Mouse (Mus musculus) bone marrow macrophage, adult 2 months (primary cell): Measurements from ENCODE around the gene Cstb.

Experiments
- CTCF ChIP-seq: IDR thresholded peaks from 2 replicates; pipeline ENCODE4 v1.5.1; 2012; ENCODE audit warnings: low read depth, mild to moderate bottlenecking, low read length, moderate library complexity
- POLR2A ChIP-seq: IDR thresholded peaks from 2 replicates; pipeline ENCODE4 v1.6.1; 2012; ENCODE audit warnings: mild to moderate bottlenecking, low read depth, low read length, borderline replicate concordance

DNA sequence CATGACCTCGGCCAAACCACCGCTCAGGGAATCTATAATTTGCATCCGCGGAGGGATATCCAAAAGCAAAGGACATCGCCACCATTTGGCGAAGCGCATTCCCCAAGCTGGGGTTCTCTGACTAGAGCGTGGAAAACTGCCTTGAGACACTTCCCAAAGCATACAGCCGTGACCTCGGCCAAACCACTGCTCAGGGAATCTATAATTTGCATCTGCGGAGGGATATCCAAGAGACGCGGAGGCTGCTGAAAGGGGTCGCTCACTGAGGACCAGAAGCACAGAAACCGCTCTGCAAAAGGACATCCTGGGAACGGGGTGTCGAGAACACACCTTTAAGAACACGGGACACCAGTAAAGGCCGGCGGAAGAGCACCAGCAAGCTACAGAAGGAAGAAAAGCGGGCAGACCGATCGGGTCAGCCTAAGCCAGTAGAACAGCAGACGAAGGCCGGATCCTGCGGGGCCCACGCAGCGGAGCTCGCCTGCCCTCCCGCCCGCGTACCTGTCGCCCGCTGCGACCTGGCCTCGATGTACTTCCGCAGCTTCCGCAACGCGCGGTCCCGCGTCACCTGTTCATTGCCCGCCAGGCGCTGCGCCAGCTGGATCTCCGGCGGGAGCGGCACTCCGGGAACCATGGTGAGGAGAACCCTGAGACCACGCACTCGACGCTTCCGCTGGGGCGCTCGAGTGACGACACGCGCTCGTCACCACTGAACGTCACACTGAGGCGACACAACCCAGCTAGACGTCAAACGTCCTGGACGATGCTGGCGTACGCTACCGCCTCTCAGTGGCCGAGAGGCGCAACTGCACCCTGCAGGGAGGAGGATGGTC is 12.9 kb upstream of the Cstb start, which contains the start of gene Rrp1:
- TF ChIP-seq CTCF: peak; percentile 77; the same call in 1 of the 2 replicates
- TF ChIP-seq POLR2A: no peak
